Mouse (Mus musculus) intestine, embryonic 14.5 days (tissue): ENCODE data around the gene Tmpo. TPM values are rescaled to one million over a fixed set of nuclear protein-coding genes. Genes with fewer than 3 reads are reported as not detected.

Experiments used
- ATAC-seq: fragments of 200-750 bp; cut with Nextera tagmentation; replicated peaks from 2 replicates; pipeline ENCODE4 v1.8.0; 2017; ENCODE audit warnings: low read depth, moderate number of reproducible peaks, moderate TSS enrichment, moderate library complexity; ENCODE audit not compliant: low FRiP score, low TSS enrichment
- DNase-seq: peaks from one replicate; pipeline ENCODE4 v3.0.0-alpha.2; 2018; ENCODE audit warnings: low spot score
- H3K27ac ChIP-seq: fragments of 300-500 bp; sonication (generic); 2 replicates; pipeline ENCODE4 v1.5.1; 2014; ENCODE audit warnings: low read depth, mild to moderate bottlenecking, control low read depth
- H3K27me3 ChIP-seq: fragments of 300-500 bp; sonication (generic); replicated peaks from 2 replicates; pipeline ENCODE4 v1.6.1; 2014; ENCODE audit warnings: low read length, control low read depth; ENCODE audit not compliant: control insufficient read depth, insufficient read depth
- H3K36me3 ChIP-seq: fragments of 300-500 bp; sonication (generic); 2 replicates; pipeline ENCODE4 v1.6.1; 2014; ENCODE audit warnings: low read length, control low read depth; ENCODE audit not compliant: control insufficient read depth, insufficient read depth
- H3K4me1 ChIP-seq: fragments of 300-500 bp; sonication (generic); replicated peaks from 2 replicates; pipeline ENCODE4 v1.6.1; 2014; ENCODE audit warnings: low read length, control low read depth, mixed read lengths; ENCODE audit not compliant: control insufficient read depth, insufficient read depth
- H3K4me2 ChIP-seq: fragments of 300-500 bp; sonication (generic); 2 replicates; pipeline ENCODE4 v1.6.1; 2014; ENCODE audit warnings: low read length
- H3K4me3 ChIP-seq: fragments of 300-500 bp; sonication (generic); 2 replicates; pipeline ENCODE4 v1.5.1; 2014; ENCODE audit warnings: low read depth, low read length, control low read depth, mixed read lengths
- H3K9ac ChIP-seq: fragments of 300-500 bp; sonication (generic); 2 replicates; pipeline ENCODE4 v1.6.1; 2014; ENCODE audit warnings: mild to moderate bottlenecking, low read length
- H3K9me3 ChIP-seq: fragments of 300-500 bp; sonication (generic); 2 replicates; pipeline ENCODE4 v1.6.1; 2016; ENCODE audit warnings: low read length, control low read depth; ENCODE audit not compliant: control insufficient read depth
- WGBS: fragments of 180-500 bp; shearing (Covaris S2); extraction: QIAGEN DNeasy Blood & Tissue Kit; methylation state at CpG from one replicate; pipeline ENCODE4 v1.1.7; 2014; 5-methylcytosine and 5-hydroxymethylcytosine counted together
- polyA plus RNA-seq: library from polyadenylated mRNA; unstranded; fragments of >200 nt; fragmentation: Nextera tagmentation; extraction: Ambion mirVana; gene quantifications from 2 replicates; pipeline ENCODE4 v1.2.1, GENCODE M21; 2014

Gene Tmpo
- polyA plus RNA-seq, 1 experiment from 2014 or later: 219 TPM

GRCm38 (mm10) chr10:91161006-91161405 lies 20.1 kb downstream of the Tmpo start:
- Histone ChIP-seq H3K9me3 (no peaks in the 10 kb centered on the region), H3K27ac (no peak overlapping the region), H3K4me1 (no peaks in the 10 kb centered on the region), H3K9ac (no peak overlapping the region), H3K4me2 (no peak overlapping the region), H3K4me3 (no peak overlapping the region), H3K27me3 (no peaks in the 10 kb centered on the region), H3K36me3 (peaks cover 96% of the 10 kb centered on the region)
- no peak for ATAC-seq
- DNase-seq: no peak
- 93% methylated on average over 5 of the region's 5 CpGs for WGBS

DNA sequence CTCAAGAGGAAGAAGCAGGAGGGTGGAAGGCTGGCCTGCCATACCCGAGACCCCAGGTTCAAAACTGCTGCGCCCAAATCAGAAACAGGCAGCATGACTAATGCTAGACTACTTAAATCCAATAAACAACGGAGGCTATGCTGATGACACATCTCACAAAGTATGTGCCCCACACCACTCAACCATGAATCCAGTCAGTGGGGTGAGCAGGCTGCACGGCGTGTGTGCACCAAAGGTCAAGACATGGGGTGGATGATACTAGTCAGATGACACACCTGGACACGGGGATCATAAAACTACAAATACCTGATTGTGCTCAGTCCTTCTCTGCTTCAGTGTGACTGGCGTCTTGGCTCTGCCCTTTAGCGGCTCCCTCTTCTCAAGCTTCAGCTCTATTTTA lies 22.7 kb downstream of the Tmpo start:
- no peak for ATAC-seq
- WGBS: 58% methylated on average over 8 of the region's 8 CpGs
- no peak overlapping the region for H3K27ac ChIP-seq
- no peak overlapping the region for H3K4me3 ChIP-seq
- no peaks in the 10 kb centered on the region for H3K27me3 ChIP-seq
- H3K9ac ChIP-seq: no peak overlapping the region
- H3K4me1 ChIP-seq: no peaks in the 10 kb centered on the region
- H3K4me2 ChIP-seq: no peak overlapping the region
- peak; percentile 48 for DNase-seq
- no peaks in the 10 kb centered on the region for H3K9me3 ChIP-seq
- H3K36me3 ChIP-seq: peaks cover 100% of the 10 kb centered on the region

DNA sequence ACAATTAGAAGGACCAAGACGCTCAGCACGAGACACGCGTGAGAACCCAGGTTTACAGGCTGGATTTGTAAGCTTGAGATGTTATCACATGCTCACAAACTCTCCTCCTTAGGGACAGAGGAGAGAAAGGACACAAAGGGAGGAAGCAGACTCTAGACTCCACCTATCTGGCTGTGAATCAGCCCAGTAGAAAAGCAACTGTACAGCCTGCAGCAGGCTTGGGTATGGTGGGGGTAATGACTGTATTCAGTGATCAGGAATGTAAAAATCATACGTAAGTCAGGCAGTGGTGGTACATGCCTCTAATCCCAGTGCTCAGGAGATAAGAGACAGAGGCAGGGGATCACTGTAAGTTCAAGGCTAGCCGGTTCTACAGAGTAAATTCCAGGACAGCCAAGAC lies 24.8 kb downstream of the Tmpo start:
- Histone ChIP-seq H3K27me3 (no peaks in the 10 kb centered on the region), H3K9ac (no peak overlapping the region), H3K9me3 (no peaks in the 10 kb centered on the region), H3K36me3 (peaks cover 99% of the 10 kb centered on the region), H3K4me2 (no peak overlapping the region), H3K4me3 (no peak overlapping the region), H3K27ac (no peak overlapping the region), H3K4me1 (no peaks in the 10 kb centered on the region)
- 82% methylated on average over 6 of the region's 6 CpGs for WGBS
- no peak for ATAC-seq
- peak; percentile 20 for DNase-seq

- Histone ChIP-seq H3K9me3 (no peaks in the 10 kb centered on the region), H3K4me2 (no peak overlapping the region), H3K27me3 (no peaks in the 10 kb centered on the region), H3K27ac (no peak overlapping the region), H3K36me3 (peaks cover 99% of the 10 kb centered on the region), H3K4me1 (no peaks in the 10 kb centered on the region), H3K4me3 (no peak overlapping the region), H3K9ac (no peak overlapping the region)
- WGBS: 88% methylated on average over 10 of the region's 10 CpGs
- DNase-seq (no peak), ATAC-seq (no peak)
Observed at GRCm38 (mm10) chr10:91153894-91154503, 27.1 kb downstream of the Tmpo start.

GRCm38 (mm10) chr10:91145413-91145812 lies 35.7 kb downstream of the Tmpo start:
- Histone ChIP-seq H3K27me3 (no peaks in the 10 kb centered on the region), H3K4me3 (no peak overlapping the region), H3K4me1 (no peaks in the 10 kb centered on the region), H3K27ac (no peak overlapping the region), H3K36me3 (peaks cover 53% of the 10 kb centered on the region), H3K4me2 (no peak overlapping the region), H3K9ac (no peak overlapping the region), H3K9me3 (no peaks in the 10 kb centered on the region)
- ATAC-seq (no peak), DNase-seq (no peak)
- 98% methylated on average over 7 of the region's 7 CpGs for whole genome bisulfite sequencing

- Histone ChIP-seq H3K4me1 (no peaks in the 10 kb centered on the region), H3K27ac (no peak overlapping the region), H3K9me3 (no peaks in the 10 kb centered on the region), H3K36me3 (peaks cover 35% of the 10 kb centered on the region), H3K27me3 (no peaks in the 10 kb centered on the region), H3K4me3 (no peak overlapping the region), H3K9ac (no peak overlapping the region), H3K4me2 (no peak overlapping the region)
- ATAC-seq: 0 out of 2 replicates have a peak, but pooled peaks have one; percentile 17
- DNase-seq: no peak
- WGBS: 68% methylated on average over 17 of the region's 18 CpGs
Observed at GRCm38 (mm10) chr10:91143313-91144230, 37.5 kb downstream of the Tmpo start.

DNA sequence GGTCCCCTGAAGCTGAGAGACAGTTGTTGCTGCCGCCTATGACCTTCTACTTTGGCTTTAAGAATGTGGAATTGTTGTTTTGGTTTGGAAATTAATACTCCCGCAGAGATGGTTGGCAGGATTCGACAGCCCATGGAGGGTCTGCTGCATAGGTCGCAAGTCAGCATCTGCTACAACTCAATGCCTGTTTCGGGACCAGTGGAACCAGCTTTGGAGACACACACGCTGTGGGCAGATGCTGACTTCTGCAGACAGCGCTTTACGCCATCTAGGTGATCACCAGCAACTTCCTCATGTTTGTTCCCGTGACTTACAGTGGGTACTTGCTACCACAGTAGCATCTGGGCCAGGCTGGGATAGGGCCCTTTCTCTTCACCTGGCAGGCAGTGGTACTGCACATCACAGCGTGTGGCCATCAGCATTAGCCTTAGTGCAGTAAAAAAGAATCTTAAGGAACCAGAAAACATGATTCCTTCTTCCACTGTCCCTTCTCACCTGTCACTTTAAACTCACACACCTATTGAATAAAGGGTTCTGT lies 38.4 kb downstream of the Tmpo start:
- no peak for ATAC-seq
- Histone ChIP-seq H3K4me1 (no peaks in the 10 kb centered on the region), H3K4me3 (no peak overlapping the region), H3K4me2 (no peak overlapping the region), H3K9ac (no peak overlapping the region), H3K27me3 (no peaks in the 10 kb centered on the region), H3K36me3 (peaks cover 27% of the 10 kb centered on the region), H3K27ac (no peak overlapping the region), H3K9me3 (no peaks in the 10 kb centered on the region)
- WGBS: 67% methylated on average over 10 of the region's 10 CpGs
- no peak for DNase-seq

- H3K9me3 ChIP-seq: no peaks in the 10 kb centered on the region
- H3K27ac ChIP-seq: no peak overlapping the region
- no peak overlapping the region for H3K9ac ChIP-seq
- H3K4me3 ChIP-seq: no peak overlapping the region
- H3K36me3 ChIP-seq: peaks cover 17% of the 10 kb centered on the region
- H3K4me1 ChIP-seq: no peaks in the 10 kb centered on the region
- DNase-seq (no peak), ATAC-seq (0 out of 2 replicates have a peak, but pooled peaks have one; percentile 26)
- no peaks in the 10 kb centered on the region for H3K27me3 ChIP-seq
- H3K4me2 ChIP-seq: no peak overlapping the region
- 43% methylated on average over 2 of the region's 2 CpGs for WGBS
Observed at GRCm38 (mm10) chr10:91141564-91141963, 39.6 kb downstream of the Tmpo start.
